Mouse (Mus musculus): ENCODE results near the gene Map3k4. TPM values are rescaled to one million over a fixed set of nuclear protein-coding genes. Genes with fewer than 3 reads are reported as not detected.

Gene Map3k4
- polyA plus RNA-seq, 1 experiment from 2014 or later = 49.1 TPM

DNA sequence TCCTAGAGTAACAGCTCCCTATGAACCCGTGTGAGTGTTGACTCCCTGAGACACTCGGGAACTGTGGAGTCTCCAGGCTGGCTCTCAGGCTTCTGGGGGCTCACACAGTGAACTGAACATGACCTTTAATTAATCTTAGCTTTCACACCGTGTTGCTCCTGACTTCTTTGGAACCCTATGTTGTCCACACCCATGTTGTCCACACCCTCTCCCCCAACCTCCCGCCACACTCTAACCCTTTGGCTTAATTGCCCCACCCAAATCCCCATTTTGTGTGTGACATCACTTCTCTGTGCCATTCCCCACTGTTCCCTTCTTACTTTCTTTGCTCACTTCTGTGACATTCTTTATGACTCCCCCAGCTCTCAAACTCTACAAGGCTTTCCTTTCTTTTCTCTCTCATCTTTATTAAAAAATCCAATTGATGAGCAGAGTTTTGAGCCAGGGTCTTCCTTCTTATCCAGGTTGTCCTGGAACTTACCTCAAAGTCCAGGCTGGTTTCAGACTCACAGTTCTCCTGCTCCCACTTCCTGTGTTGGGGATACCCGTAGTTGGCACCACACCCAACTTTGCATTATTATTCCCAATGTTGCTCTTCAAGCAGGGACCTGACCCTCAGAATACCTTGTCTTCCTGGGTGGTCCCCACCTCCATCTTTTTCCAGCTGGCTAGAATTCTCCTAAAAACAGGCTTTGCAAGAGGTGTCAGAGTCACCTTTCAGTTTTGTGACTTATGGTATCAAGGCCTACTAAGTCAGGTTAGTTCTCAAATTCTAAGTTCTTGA lies 135.7 kb downstream of the Map3k4 start:
- Histone ChIP-seq H3K9me3 (no peaks in the 10 kb centered on the region), H3K4me3 (no peak overlapping the region), H3K36me3 (replicated peaks) (peaks cover 31% of the 10 kb centered on the region), H3K27me3 (replicated peaks; ENCODE audit: low read depth, poor library complexity, severe bottlenecking) (no peaks in the 10 kb centered on the region), H3K27ac (replicated peaks) (no peak overlapping the region; the same call in 1 of the 2 replicates), H3K4me1 (peaks cover 15% of the 10 kb centered on the region)
- DNase-seq (ENCODE audit: low spot score) = no peak
- WGBS = 85% methylated on average over 5 of the region's 5 CpGs

DNA sequence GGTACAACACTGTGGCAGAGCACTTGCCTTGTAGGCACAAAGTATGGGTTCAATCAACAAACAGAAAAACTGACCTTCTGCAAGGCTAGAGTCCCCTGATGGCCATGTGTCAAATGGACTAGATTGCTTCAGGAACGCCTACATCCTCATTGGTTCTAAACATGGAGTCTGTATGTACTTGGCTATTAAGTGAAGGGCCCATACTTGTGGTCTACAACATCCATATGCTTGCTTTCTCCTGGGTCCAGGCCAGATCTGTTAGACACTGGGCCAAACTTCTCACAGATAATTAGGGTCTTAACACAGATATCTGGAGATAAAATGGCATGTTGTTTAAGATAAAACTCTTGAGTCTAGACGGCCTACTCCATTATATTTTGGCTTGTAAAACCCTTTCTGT lies 138.8 kb downstream of the Map3k4 start:
- H3K4me3 ChIP-seq = no peak overlapping the region
- H3K27me3 ChIP-seq (replicated peaks; ENCODE audit: low read depth, poor library complexity, severe bottlenecking) = no peaks in the 10 kb centered on the region
- H3K4me1 ChIP-seq = peaks cover 4% of the 10 kb centered on the region; the same call in 1 of the 2 replicates
- H3K36me3 ChIP-seq (replicated peaks) = peaks cover 55% of the 10 kb centered on the region
- 89% methylated on average over 2 of the region's 2 CpGs for WGBS
- H3K27ac ChIP-seq (replicated peaks) = no peak overlapping the region
- peaks cover 11% of the 10 kb centered on the region; the same call in 1 of the 2 replicates for H3K9me3 ChIP-seq
- no peak for DNase-seq (ENCODE audit: low spot score)

DNA sequence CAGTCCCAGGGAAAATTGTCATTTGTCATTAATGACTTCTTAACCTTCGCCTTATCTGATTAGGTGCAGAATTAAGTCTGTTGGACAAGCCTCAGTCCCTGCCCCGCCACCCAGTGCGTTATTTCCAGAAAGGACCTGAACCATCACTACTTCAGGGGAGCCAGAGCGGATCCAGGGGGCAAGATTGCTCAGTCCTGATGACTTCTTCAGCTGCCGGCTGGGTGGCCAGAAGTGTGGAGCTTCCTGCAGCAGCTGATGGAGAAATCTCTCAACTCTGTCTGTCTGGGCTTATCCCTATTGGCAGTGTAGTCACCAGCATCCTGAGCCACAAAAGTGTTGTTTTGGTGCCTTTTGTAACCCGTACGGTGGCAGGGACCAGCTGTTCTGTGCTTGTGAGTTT lies 139.3 kb downstream of the Map3k4 start:
- 90% methylated on average over 7 of the region's 7 CpGs for WGBS
- H3K4me1 ChIP-seq = peaks cover 3% of the 10 kb centered on the region; the same call in 1 of the 2 replicates
- peaks cover 11% of the 10 kb centered on the region; the same call in 1 of the 2 replicates for H3K9me3 ChIP-seq
- H3K27me3 ChIP-seq (replicated peaks; ENCODE audit: low read depth, poor library complexity, severe bottlenecking) = no peaks in the 10 kb centered on the region
- peaks cover 60% of the 10 kb centered on the region for H3K36me3 ChIP-seq (replicated peaks)
- DNase-seq (ENCODE audit: low spot score) = no peak
- H3K4me3 ChIP-seq = no peak overlapping the region
- no peak overlapping the region for H3K27ac ChIP-seq (replicated peaks)

Other genes starting within 250 kb of the Map3k4 start
- 39.4 and 41.3 TPM in 2 replicates for gene Agpat4, start 200.1 kb downstream of the Map3k4 start, polyA plus RNA-seq (2016; fragmentation: Nextera tagmentation; extraction: Ambion mirVana)
- gene Plg, start 59.8 kb upstream of the Map3k4 start, polyA plus RNA-seq (2016; fragmentation: Nextera tagmentation; extraction: Ambion mirVana) = not detected in 2 replicates
- gene Slc22a3, start 188.9 kb upstream of the Map3k4 start, polyA plus RNA-seq (2016; fragmentation: Nextera tagmentation; extraction: Ambion mirVana) = 0.05 and 0.08 TPM in 2 replicates

Measured in embryonic facial prominence, embryonic 10.5 days (tissue).